Mouse (Mus musculus) right cerebral cortex, postnatal 25 days (tissue): ENCODE results near the gene Arhgap27.

ENCODE experiments used
- DNase-seq: peaks from one replicate; pipeline ENCODE4 v3.0.0; 2022

Arhgap27 gene

DNA sequence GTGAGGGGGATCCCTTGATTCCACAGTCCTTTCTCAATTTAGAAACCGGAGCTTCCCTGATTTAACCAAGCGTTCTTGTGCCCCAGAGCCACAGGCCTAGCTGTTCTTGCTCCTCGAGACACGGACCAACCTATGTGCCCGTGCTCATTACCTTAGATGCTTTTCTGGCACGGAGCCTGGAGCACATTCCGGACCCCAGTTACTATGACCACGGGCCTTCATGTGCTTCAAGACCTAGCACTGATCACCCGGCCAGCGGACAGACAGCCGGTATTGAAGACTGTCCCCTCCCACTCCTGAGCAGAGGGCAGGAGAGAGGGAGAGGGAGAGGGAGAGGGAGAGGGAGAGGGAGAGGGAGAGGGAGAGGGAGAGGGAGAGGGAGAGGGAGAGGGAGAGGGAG is 8.2 kb downstream of the Arhgap27 start:
- DNase-seq, result no peak

DNA sequence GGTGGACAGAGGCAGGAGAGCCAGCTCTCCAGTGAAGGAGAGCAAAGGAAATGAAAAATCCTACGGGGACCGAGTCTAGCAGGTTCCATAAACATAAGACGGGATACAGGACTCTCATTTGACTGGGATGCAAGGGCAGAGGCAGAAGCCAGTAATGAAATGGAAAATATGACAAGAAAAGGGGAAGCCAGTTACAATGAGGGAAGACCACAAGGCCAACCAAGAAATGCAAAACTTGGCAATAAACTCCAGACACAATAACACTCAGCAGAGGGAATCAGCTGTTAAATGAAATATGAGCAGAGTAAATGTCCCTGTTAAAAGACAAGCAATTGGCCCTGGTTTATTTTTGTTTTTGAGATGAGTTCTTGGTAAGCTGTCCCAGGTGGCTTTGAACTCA is 9.5 kb downstream of the Arhgap27 start:
- DNase-seq, result no peak

DNA sequence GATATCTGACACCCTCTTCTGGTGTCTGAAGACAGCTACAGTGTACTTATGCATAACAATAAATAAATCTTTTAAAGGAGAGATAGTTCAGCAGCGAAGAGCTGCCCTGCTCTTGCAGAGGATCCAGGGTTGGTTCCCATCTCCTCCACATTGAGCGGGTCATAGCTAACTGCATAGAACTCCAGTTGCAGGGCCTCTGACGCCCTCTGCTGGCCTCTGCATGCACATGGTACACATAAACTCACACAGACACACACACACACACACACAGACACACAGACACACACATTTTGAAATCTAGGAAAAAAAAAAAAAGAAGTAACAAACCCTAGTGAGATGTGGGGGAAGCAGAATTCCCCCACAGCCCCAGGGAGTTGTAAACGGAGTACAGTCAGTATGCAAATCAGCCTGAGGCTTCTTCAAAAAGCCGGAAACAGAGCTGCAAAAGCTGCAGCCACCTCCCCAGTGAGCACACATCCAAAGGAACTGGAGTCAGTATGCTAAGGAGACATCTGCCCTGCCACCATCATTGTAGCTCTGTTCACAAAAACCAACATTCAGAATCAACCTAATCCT is 11.2 kb downstream of the Arhgap27 start:
- DNase-seq, result no peak

DNA sequence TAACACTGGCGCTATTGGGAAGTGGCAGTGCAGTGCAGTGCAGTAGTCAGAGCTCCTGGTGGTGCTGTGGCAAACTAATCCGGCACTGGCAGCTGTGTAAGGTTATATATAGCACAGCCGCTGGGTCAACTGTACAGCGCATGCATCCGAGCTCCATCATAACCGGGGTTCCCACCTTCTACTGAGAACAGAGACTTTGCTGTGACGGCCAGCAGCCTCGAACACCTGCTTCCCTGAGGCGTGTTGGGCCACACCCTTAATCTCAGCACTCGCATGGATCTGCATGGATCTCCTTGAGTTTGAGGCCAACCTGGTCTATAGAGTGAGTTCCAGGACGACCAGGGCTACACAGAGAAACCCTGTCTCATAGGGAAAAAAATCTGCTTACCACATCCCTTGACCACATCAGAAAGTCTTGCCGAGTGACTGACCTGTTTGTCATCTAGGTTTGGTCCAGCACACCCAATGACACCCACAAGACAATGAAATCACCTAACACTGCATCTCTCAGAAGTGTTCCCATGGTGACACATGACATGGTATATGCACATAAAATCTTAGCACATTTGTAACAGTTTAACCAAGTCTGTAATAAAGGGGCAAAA is 12.7 kb downstream of the Arhgap27 start:
- DNase-seq, result no peak

DNA sequence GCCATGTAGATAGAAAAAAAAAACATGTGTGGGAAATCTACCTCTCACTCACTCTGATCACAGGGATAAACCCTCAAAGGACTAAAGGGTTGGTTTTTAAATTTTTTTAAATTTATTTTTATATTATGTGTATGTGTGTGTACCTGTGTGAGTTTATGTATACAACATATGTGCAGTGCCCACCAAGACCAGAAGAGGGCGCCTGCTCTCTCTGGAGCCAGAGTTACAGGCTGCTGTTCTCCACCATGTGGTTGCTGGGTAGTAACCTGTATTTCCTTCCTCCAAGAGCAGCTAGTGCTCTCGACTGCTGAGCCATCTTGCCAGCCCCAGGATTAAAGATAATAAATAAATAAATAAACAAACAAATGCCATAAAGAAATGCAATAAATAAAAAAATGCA is 13.8 kb downstream of the Arhgap27 start:
- DNase-seq, result no peak

DNA sequence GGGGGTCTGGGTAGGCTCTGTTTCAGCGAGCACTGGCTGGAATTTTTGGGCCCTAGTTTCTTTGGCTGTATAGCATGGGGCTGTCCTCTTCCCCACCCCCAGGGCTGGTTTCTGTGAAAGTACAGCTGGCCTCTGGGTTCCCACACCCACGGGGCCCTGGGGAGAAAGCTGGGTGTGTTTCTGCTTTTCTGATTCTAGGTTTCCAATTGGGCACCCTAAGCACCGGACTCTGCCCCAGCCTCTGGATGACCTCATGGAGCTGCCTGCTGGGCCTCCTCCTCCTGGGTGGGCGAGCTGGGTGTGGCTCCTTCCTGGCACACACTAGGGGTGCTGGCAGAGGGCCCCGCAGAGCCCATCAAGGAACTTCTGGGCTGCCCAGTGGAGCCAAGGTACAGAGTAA is 16.8 kb downstream of the Arhgap27 start:
- DNase-seq, result no peak

DNA sequence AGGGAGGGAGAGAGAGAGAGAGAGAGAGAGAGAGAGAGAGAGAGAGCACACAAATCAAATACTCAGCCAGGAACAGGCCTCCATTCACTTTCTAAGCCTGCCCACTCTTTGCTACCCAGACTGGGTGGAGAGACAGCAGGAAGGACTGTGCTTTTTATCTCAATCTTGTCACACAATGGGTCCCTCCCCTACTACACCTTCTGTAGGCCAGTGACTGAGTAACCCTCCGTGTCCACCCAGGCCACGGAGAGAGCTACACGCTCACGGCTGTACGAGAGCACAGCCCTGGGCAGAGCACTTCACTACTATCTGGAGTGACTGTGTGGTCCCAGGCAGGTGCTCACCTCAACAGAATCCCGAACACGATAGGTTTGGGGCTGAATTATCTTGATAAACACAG is 17.3 kb downstream of the Arhgap27 start:
- DNase-seq, result no peak

DNA sequence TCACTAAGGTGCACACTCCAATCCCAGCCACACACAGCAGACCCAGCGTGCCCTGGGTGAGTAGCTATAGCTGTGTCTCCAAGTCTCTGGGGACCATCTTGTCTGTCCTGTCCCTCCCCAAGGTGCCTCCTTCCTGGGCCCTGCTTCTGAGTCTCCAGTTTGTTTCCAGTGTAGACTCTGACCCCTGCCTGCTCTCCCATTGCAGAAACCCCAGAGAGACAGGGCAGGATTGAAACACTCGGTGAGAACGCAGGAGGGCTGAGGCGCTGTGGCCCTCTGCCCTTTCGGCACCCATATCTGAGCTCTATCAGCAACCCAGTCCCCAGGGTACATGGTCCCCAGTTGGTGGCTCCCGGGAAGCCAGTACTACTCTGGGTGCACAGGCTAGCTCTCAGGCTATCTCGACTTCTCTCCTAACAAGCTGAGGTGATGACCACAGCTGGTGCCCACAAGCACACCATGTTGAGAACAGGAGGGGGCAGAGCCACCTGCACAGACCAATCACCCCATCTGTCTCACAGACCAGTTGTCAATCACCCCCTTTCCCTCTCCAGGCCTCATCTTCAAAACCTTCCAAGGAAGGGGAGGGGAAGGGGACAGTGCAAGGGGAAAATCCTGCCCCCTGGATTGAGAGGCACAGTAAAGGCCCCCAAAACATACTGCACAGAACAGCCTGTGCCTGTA is 17.9 kb downstream of the Arhgap27 start:
- no peak for DNase-seq

DNA sequence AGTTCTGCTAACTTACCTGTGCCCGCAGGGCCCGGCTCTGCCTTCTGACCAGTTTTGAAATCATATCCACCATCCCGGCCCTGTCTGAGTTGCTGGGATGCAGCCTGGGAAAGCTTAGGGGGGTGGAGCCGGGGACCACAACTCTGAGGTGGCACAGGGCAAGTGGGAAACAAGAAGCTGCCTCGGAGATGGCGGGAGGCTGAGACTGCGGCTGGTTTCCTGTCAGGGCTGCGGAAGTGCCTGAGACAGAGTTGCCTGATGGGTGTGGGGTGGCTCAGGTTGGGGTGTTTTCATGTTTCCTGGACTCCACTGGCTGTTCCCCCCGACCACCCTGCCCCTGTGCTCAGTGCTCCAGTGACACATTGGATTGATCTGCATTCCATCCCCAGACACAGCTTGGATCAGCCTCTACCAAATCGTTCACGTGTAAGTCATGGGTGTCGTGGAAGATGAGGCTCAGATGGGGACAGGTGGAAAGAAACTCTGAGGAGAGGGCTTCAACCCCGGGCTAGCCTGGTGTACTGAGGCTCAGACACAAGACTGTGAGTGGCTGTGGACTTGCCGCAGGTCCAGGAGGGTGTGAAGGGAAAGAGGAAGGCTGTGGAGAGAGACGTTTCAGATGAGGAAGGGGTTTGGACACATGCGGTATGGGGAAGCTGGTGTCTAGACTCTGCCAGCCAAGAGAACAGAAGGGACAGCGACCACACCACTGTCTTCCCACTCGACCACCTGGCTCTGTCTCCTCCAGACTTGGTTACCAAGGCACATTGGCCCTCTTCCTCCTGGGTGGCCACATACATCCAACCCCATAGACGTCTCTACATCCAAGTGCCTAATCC is 18.8 kb downstream of the Arhgap27 start:
- DNase-seq, result no peak

DNA sequence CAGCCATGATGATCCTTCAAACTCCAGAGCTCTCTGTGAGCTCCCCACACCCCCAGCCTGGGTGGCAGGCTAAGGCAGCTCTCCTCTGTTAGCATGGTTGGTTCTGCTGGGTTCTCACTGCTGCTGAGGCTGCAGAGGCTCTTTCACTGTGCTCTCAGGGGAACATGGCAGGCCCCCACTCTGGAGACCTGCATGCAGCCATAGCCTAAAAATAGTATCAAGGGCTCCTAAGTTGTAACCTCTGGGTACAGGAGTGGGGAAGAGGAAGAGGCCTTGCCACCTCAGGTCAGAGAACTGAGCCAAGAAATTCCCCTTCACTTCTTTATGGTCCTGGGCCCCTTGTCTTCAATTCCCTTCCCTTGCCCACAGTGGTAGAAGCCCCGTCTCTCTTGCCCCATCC is 19.6 kb downstream of the Arhgap27 start:
- no peak for DNase-seq

DNA sequence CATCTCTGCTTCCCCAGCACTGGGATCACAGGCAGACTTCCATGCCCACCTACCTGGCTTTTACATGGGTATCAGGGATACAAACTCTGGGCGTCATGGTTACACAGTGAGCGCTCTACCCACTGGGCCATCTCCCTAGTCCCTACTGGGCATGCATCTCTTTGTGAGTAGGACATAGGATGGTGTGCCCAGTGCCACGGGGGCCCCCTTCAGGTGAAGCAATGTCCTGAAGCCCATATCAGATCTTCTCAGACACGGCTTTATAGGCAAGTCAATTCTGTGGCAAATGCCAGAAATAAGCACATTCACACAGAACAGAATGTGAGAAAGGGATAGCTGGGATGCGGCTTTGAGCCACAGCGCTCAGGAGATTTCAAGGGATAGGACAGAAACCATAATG is 20.4 kb downstream of the Arhgap27 start:
- no peak for DNase-seq

DNA sequence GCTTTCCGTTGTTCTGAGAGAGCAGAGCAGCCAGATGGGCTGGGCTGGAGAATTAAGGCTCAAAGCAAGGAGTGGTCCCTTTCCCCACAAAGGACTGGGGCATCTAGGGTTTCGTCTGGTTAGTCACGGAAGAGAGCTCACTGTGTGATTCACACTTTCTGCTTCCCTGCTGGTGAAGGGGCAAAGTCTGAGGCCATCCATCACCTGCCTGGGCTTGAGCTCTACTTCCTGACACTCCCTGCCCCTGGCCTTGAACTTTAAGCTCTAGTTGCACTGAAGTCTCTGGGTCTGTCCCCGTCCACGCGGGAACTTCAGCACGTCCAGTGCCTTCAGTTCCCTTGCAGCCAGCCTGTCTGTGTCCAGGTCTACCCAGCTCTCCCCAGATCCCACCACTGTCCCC is 22.8 kb downstream of the Arhgap27 start:
- no peak for DNase-seq

DNA sequence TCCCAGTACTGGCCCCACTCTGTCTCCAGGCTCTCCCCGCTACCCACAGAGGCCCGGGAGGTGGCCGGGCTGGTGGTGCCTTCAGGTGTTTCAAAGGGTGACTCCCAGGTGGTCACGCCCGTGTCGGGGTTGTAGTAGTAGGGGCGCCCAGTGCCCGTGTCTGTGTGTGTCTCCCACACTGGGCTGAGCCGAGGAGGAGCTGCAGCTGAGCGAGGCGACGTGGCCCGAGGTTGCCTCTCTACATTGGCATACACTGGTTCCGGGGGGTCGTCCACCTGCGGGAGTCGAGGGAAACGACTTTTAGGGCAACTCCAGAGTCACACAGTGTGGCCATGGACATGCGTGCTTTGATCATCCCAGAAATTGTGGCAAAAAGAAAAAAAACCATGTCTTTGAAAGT is 23.4 kb downstream of the Arhgap27 start:
- no peak for DNase-seq

DNA sequence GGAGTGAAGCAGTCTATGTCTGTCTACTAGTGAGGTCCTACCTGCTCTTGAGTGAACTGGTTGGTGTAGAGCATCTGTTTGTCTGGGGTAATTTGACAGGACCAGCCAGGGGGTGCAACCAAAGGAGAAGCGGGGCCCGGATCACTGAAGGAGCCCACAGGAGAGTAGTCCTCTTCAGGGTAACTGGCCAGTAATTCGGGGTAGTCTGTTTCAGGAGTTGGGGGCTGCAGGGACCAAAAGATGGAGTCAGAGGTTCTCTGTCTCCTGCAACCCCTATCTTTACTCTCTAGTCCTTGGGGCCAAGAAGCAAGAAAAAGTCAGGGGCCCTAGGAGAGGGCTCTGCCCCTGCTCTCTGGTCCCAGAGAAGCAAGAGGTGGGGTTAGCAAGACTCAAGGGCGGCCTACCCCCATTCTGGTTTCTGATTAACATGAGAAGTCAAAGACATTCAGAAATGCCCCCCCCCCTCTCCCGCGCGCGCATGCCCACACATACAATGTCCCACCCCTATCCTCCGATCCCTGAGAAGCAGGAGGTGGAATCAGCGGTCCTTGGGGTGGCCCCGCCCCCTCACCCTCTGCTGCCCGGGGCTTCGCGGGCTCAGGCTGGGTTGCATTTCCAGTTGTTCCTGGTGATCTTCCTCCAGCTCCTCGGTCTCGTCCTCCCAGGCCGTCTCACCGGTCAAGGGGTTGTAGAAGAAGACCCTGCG is 23.9 kb downstream of the Arhgap27 start:
- DNase-seq, result no peak

DNA sequence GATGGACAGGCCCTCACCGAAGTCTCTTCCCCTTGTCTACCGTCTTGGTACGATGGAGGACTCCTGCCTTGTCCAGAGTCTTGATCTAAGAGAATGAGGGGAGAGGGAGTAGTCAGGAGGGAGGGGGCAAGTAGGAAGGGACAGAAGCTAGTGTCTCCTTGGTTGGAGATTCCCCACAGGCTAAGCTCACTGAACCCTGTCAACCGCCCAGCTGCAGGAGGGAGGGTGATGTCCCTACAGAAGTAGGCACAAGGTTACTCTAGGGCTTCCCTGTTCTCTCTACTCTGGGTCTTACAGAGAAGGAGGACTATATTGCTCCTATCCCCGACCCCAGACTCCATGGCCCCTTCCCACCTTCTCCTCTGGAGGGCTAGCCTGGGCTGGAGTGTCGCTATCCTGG is 24.8 kb downstream of the Arhgap27 start:
- no peak for DNase-seq

DNA sequence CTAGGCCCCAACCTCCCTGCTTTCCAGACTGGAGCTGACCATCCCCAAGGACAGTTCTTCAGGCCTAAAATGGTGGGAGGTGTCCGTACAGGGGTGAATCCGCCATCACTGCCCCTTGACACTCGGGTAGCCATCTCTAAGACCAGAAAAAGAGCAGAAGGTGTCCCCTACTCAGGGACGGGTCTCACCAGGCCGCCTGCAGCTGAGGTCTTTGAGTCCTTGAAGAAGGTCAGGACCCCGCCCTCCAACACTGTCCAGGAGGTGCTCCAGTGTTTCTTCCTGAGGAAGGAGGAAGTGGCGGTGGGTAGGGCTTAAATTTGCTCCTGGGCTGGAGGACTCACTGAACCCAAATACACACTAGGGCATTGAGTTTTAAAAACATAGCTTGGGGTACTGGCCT is 25.4 kb downstream of the Arhgap27 start:
- no peak for DNase-seq

DNA sequence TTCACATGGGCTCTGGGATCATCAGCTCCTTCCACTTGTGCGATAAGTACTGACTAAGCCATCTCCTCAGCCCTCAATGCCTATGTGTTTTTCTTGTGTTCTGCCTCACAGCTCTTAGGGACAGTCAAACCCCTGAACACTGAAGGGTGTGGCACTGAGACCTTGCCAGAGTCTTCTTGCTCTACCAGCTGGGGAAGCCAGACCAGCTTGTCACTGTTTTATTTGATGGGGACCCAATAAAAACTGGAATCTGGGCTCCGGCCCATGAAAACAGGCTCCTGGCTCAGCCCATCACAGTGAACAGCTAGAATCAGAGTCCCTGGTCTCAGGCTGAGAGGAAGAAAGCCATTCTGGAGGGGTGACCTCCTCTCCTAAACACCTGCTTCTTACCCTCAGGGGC is 26.3 kb downstream of the Arhgap27 start:
- no peak for DNase-seq

DNA sequence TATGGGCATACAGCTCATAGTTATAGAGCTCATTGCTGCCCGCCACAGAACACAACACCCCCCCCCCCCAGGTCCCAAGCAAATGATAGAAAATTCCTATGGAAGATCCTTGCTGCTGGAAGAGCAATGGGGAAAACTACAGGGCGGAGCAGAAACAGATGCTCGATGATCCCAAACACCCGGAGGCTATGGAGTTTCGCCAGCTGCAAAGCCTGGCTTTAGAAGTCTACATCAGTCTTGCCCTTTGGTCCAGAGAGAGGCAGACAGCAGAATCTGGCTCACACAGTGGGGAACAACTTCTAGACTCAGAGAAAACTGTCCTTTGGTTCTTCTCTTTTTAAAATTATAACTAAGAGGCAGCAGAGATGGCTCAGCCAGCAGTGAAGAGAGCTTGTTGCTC is 27.9 kb downstream of the Arhgap27 start:
- no peak for DNase-seq

DNA sequence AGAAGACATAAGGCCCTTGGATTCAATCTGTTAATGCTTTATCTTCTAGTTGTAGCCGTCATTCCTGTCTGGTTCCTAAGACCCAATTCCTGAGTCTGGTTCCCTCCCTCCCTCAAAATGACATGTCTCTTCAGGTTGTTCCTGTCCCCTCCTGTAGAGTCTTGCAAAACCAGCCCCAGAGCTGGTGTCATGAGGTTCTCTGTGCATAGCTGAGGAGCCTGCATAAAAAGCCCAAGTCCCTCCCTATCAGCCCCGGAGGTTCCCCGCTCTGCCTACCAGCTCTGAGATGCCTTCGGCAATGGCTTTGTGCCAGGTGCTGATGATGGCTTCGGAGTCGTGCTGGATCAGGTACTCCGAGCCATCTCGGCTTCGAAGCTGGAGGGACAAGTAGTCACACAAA is 28.6 kb downstream of the Arhgap27 start:
- DNase-seq, result no peak

DNA sequence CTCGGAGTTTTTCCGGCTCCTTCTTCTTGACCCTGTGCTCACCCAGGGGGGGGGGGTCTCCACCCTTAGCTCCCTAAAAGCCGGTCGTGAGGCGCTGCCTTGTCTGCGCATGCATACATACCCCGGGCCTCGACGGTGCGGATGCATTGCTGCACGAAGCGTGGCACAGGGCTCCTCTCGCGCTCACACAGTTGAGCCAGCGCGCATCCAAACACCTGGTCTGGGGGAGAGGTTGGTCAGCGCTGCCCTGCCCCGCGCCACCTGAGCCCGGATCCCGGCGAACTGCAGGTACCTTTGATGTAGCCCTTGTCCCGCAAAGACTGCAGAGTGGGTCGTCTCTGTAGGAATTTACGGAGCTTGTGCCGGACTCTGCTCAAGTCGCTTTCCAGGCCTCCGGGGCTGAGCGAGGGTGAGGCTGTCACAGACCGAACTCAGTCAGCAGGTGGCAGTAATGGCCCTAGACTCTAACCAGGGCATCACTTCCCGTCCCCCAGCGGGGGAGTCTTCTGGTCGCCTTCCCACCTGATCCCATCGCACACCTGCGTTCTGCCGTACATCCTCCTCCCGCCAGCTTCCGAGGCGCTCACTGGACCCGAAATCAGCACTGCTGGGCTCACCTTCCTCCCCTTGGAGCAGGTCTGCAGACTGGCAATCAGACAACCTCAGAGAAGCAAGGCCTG is 29.6 kb downstream of the Arhgap27 start:
- no peak for DNase-seq

DNA sequence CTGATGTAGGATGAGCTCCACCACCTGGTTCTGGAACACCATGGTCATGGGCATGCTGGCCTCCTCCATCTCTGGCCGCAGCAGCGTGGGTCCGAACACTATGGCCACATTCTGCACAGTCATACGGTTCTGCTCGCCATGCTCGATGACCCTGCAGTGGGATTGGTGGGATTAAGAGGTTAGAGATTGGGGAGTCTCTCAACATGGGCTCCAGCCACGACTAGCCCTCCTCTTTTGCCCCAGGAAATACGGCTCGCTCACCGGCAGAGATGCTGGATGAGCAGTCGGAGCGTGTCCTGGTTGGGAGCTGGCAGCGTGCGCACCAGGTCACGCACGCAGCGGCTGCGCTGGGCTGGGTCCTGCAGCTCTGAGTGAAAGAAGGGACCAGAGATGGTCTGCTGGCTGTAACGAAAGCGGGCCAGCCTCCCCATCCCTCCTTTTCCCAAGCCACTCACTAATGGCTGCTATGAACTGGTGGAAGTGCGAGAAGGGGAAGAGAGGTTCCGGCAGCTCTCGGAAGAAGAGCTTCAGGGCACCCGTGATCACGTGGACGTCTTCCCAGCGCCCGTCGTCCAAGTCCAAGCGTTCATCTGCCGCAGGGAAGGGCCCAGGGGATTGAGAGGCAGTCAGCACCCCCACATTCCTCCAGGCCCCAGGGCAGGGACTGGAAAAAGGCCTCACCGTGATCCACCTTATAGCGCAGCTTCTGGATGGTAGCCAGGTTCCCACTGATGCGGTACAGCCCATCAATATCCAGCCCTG is 30.4 kb downstream of the Arhgap27 start:
- no peak for DNase-seq
